In genomic region chr13:90852727-90853630, GRCm38 (mm10) we compare ENCODE assay signal across 21 mouse cellular contexts. TPM values are rescaled to one million over a fixed set of nuclear protein-coding genes. Genes with fewer than 3 reads are reported as not detected.
A peak's percentile ranks its signal among the peaks of the same experiment; 100 is the strongest.
DNase-seq lines count a peak whose midpoint lies in the region; ATAC-seq and TF ChIP-seq lines count a peak whose summit lies in the region.
"Had no signal": no experiment of that assay in that cellular context is flagged by ENCODE, and none has a peak within 500 bp of the region (broad histone marks: within the 10 kb centered on the region; RNA-seq: fewer than 3 reads in every experiment).

No protein-coding gene starts in this region.

- ATAC-seq in kidney, embryonic 16.5 days (ENCODE audit: low FRiP score, low TSS enrichment), result no peak
- ATAC-seq in intestine, embryonic 16.5 days, result peak; percentile 86
- ATAC-seq: forebrain, embryonic 14.5 days had no signal

- no peaks in the 10 kb centered on the region for H3K36me3 ChIP-seq in heart, embryonic 10.5 days
- H3K36me3 ChIP-seq in kidney, embryonic 16.5 days (ENCODE audit: insufficient read depth, low read length), result no peaks in the 10 kb centered on the region
- no peaks in the 10 kb centered on the region for H3K36me3 ChIP-seq in MEL (ENCODE audit: control insufficient read depth in 1 of 2, insufficient read depth in 2 of 2, low read length in 2 of 2)
- H3K36me3 ChIP-seq in intestine, embryonic 16.5 days (ENCODE audit: control insufficient read depth, insufficient read depth, low read length), result no peaks in the 10 kb centered on the region
- H3K36me3 ChIP-seq: embryonic facial prominence, embryonic 10.5 days; forebrain, embryonic 10.5 days; heart, embryonic 13.5 days; hindbrain, embryonic 13.5 days had no signal

- H3K4me3 ChIP-seq in heart, embryonic 10.5 days, result no peak overlapping the region
- no peak overlapping the region for H3K4me3 ChIP-seq in kidney, embryonic 16.5 days (ENCODE audit: low read length)
- H3K4me3 ChIP-seq in MEL (ENCODE audit: control insufficient read depth in 1 of 2, insufficient read depth in 1 of 2, low read depth in 2 of 2, low read length in 2 of 2), result no peak overlapping the region
- H3K4me3 ChIP-seq in intestine, embryonic 16.5 days (ENCODE audit: low read length), result no peak overlapping the region
- H3K4me3 ChIP-seq: embryonic facial prominence, embryonic 10.5 days; forebrain, embryonic 10.5 days; gastrocnemius, adult 2 months; heart, embryonic 13.5 days; hindbrain, embryonic 13.5 days had no signal

- DNase-seq in heart, embryonic 10.5 days (ENCODE audit: low spot score), result peak; percentile 52
- DNase-seq in heart, postnatal 25 days (ENCODE audit: low spot score), result no peak
- DNase-seq in kidney, adult 8-10 months, result peak; percentile 23 to 41
- DNase-seq in MEL (ENCODE audit: low read depth, low spot score), result no peak
- DNase-seq in adrenal gland, adult 18-20 months (ENCODE audit: low spot score in 2 of 2), result no peak
- DNase-seq in heart, postnatal 10 days, result no peak
- DNase-seq: adrenal gland, adult 8-10 months; adrenal gland, postnatal 36 days; cerebellum, adult 9-10 months; gastrocnemius, adult 2 months; gastrocnemius, postnatal 25 days had no signal

- no peak for TF ChIP-seq RAD21 in MEL (IDR thresholded peaks at IDR 0.05; ENCODE audit: low read depth, low read length)

- H3K79me2 ChIP-seq in MEL (ENCODE audit: control insufficient read depth, insufficient read depth, low read length, poor library complexity), result no peaks in the 10 kb centered on the region

- H3K4me1 ChIP-seq in heart, embryonic 10.5 days, result no peaks in the 10 kb centered on the region
- no peaks in the 10 kb centered on the region for H3K4me1 ChIP-seq in kidney, embryonic 16.5 days (ENCODE audit: insufficient read depth, low read length)
- no peaks in the 10 kb centered on the region for H3K4me1 ChIP-seq in MEL (ENCODE audit: control insufficient read depth in 1 of 2, insufficient read depth in 2 of 2, low read length in 2 of 2)
- no peaks in the 10 kb centered on the region for H3K4me1 ChIP-seq in intestine, embryonic 16.5 days (ENCODE audit: control insufficient read depth, insufficient read depth, low read length)
- H3K4me1 ChIP-seq: forebrain, embryonic 10.5 days; hindbrain, embryonic 13.5 days had no signal

- intact Hi-C loops in heart, postnatal 25 days (cut with DNase I), result no loop called here
- intact Hi-C loops in heart, postnatal 10 days (cut with DNase I), result no loop called here

- no peak overlapping the region for H3K27ac ChIP-seq in heart, embryonic 10.5 days
- H3K27ac ChIP-seq in kidney, embryonic 16.5 days (ENCODE audit: low read length), result no peak overlapping the region
- no peak overlapping the region for H3K27ac ChIP-seq in MEL (ENCODE audit: control insufficient read depth, low read depth, low read length)
- 0 out of 2 replicates have a peak overlapping the region, but pooled peaks have one; percentile 20 for H3K27ac ChIP-seq in intestine, embryonic 16.5 days (ENCODE audit: low read length)
- H3K27ac ChIP-seq: embryonic facial prominence, embryonic 10.5 days; forebrain, embryonic 10.5 days; gastrocnemius, adult 2 months; heart, embryonic 13.5 days; hindbrain, embryonic 13.5 days had no signal

- TF ChIP-seq CTCF in MEL (IDR thresholded peaks at IDR 0.05 in 2 of 3, conservative IDR thresholded peaks at IDR 0.05 in 1 of 3; ENCODE audit: control insufficient read depth in 1 of 3, insufficient read depth in 1 of 3, low read depth in 2 of 3, low read length in 3 of 3, poor library complexity in 1 of 3, severe bottlenecking in 1 of 3), result no peak

- H3K4me2 ChIP-seq in kidney, embryonic 16.5 days (replicated peaks; ENCODE audit: low read depth, low read length), result no peak overlapping the region
- no peak overlapping the region for H3K4me2 ChIP-seq in intestine, embryonic 16.5 days (ENCODE audit: low read depth, low read length)
- H3K4me2 ChIP-seq: heart, embryonic 13.5 days; hindbrain, embryonic 13.5 days had no signal

- 75% methylated on average over 5 of the region's 5 CpGs for WGBS in heart, embryonic 10.5 days
- 67% methylated on average over 5 of the region's 5 CpGs for WGBS in kidney, embryonic 16.5 days
- WGBS in intestine, embryonic 16.5 days, result 76% methylated on average over 5 of the region's 5 CpGs

- H3K9me3 ChIP-seq in heart, embryonic 10.5 days, result 0 out of 2 replicates have a peak, but pooled peaks cover 4% of the 10 kb centered on the region
- no peaks in the 10 kb centered on the region for H3K9me3 ChIP-seq in kidney, embryonic 16.5 days (ENCODE audit: low read length)
- H3K9me3 ChIP-seq in MEL (replicated peaks; ENCODE audit: insufficient read depth, low read length), result no peaks in the 10 kb centered on the region
- 0 out of 2 replicates have a peak, but pooled peaks cover 3% of the 10 kb centered on the region for H3K9me3 ChIP-seq in intestine, embryonic 16.5 days (ENCODE audit: control insufficient read depth, low read length)
- H3K9me3 ChIP-seq: embryonic facial prominence, embryonic 10.5 days; forebrain, embryonic 10.5 days; hindbrain, embryonic 13.5 days had no signal

- TF ChIP-seq POLR2A in MEL (IDR thresholded peaks at IDR 0.05; ENCODE audit: control insufficient read depth in 1 of 2, insufficient read depth in 1 of 2, low read depth in 1 of 2, low read length in 2 of 2, poor library complexity in 1 of 2), result no peak

- no peak for TF ChIP-seq EP300 in MEL (IDR thresholded peaks at IDR 0.05; ENCODE audit: low read depth in 1 of 2, low read length in 2 of 2)

- no peak overlapping the region for H3K9ac ChIP-seq in kidney, embryonic 16.5 days (replicated peaks; ENCODE audit: low read length)
- H3K9ac ChIP-seq in MEL (ENCODE audit: control insufficient read depth, low read depth, low read length, poor library complexity, severe bottlenecking), result no peak overlapping the region
- H3K9ac ChIP-seq in intestine, embryonic 16.5 days (ENCODE audit: low read depth, low read length), result no peak overlapping the region
- H3K9ac ChIP-seq: heart, embryonic 13.5 days; hindbrain, embryonic 13.5 days had no signal

- no peaks in the 10 kb centered on the region for H3K27me3 ChIP-seq in heart, embryonic 10.5 days (ENCODE audit: insufficient read depth, poor library complexity, severe bottlenecking)
- no peaks in the 10 kb centered on the region for H3K27me3 ChIP-seq in kidney, embryonic 16.5 days (ENCODE audit: insufficient read depth, low read length)
- 0 out of 4 replicates have a peak, but pooled peaks cover 0 to 1% of the 10 kb centered on the region in 2 experiments for H3K27me3 ChIP-seq in MEL (ENCODE audit: control insufficient read depth in 1 of 2, insufficient read depth in 2 of 2, low read length in 2 of 2)
- no peaks in the 10 kb centered on the region for H3K27me3 ChIP-seq in intestine, embryonic 16.5 days (replicated peaks; ENCODE audit: control insufficient read depth, insufficient read depth, low read length)
- H3K27me3 ChIP-seq: CH12.LX; heart, embryonic 13.5 days; hindbrain, embryonic 13.5 days had no signal

TF ChIP-seq in MEL, 35 proteins besides CTCF, POLR2A, EP300 and RAD21:
- TF ChIP-seq POLR2AphosphoS5 (IDR thresholded peaks at IDR 0.05; ENCODE audit: borderline replicate concordance, low read depth, low read length), result no peak
- peak; percentile 48; the same call in 1 of the 2 replicates for TF ChIP-seq USF1 (IDR thresholded peaks at IDR 0.05; ENCODE audit: low read depth, low read length)
- TF ChIP-seq CHD2 (IDR thresholded peaks at IDR 0.05; ENCODE audit: low read length), result no peak
- no peak for TF ChIP-seq JUND (IDR thresholded peaks at IDR 0.05; ENCODE audit: low read depth, low read length)
- TF ChIP-seq USF2 (IDR thresholded peaks at IDR 0.05; ENCODE audit: borderline replicate concordance in 1 of 2, insufficient read depth in 1 of 2, low read depth in 1 of 2, low read length in 2 of 2), result no peak
- no peak for TF ChIP-seq POLR2AphosphoS2 (IDR thresholded peaks at IDR 0.05; ENCODE audit: low read length)
- TF ChIP-seq MEF2A (IDR thresholded peaks at IDR 0.05; ENCODE audit: extremely low read depth, insufficient replicate concordance, low read depth, low read length, poor library complexity, severe bottlenecking), result no peak
- no peak for TF ChIP-seq ZNF384 (IDR thresholded peaks at IDR 0.05; ENCODE audit: low read depth, low read length)

RNA-seq across cellular contexts. Expression of gene Atp6ap1l, which starts 52.2 kb away (rescaled TPM):
- polyA plus RNA-seq in heart, embryonic 10.5 days (2016; fragmentation: Nextera tagmentation; extraction: Ambion mirVana), result 0.39 TPM in 1 of 2 replicates, not detected in the other
- under 1 TPM; 0.36 to 0.62 TPM for total RNA-seq in heart, postnatal 25 days (2021)
- not detected in 2 replicates for polyA plus RNA-seq in kidney, embryonic 16.5 days (2015; fragmentation: Nextera tagmentation; extraction: Ambion mirVana)
- not detected in 2 replicates for total RNA-seq in MEL (2012; rRNA removed)
- polyA plus RNA-seq in MEL (2012; ENCODE audit: insufficient read depth in 1 of 2, insufficient read length in 2 of 2, low read depth in 1 of 2, low replicate concordance in 2 of 2, missing spikeins in 1 of 2), result not detected
- not detected in 2 replicates for polyA plus RNA-seq in intestine, embryonic 16.5 days (2015; fragmentation: Nextera tagmentation; extraction: Ambion mirVana)
- not detected for total RNA-seq in adrenal gland, adult 18-20 months (2021)
- total RNA-seq in heart, postnatal 10 days (2021), result under 1 TPM; 0.35 to 0.41 TPM
- total RNA-seq: adrenal gland, postnatal 36 days; CH12.LX; gastrocnemius, adult 2 months; gastrocnemius, postnatal 25 days; granulocyte monocyte progenitor cell, adult 5-6 weeks; hematopoietic stem cell, adult 5-6 weeks had no signal
- polyA plus RNA-seq: forebrain, embryonic 10.5 days had no signal

Comparison
In these comparisons a context has a peak if more than half of its experiments do, and no peak if none do; other contexts are left out.
1. DNase-seq: peak in heart, embryonic 10.5 days (single experiment) and kidney, adult 8-10 months (2 of 2); none in heart, postnatal 25 days (single experiment), MEL (single experiment), adrenal gland, adult 18-20 months (0 of 2) and heart, postnatal 10 days (0 of 2).